Comparison of ENCODE assay signal across 8 mouse cellular contexts in genomic region chr12:31265005-31265721, GRCm38 (mm10). TPM values are rescaled to one million over a fixed set of nuclear protein-coding genes. Genes with fewer than 3 reads are reported as not detected.
A peak's percentile ranks its signal among the peaks of the same experiment; 100 is the strongest.
DNase-seq lines count a peak whose midpoint lies in the region; ATAC-seq lines count a peak whose summit lies in the region.

Gene Lamb1, plus strand, starts transcription at chr12:31265234.

- under 1% methylated on average over 37 of the region's 39 CpGs for WGBS in forebrain, embryonic 16.5 days
- under 1% methylated on average over 39 of the region's 39 CpGs for WGBS in hindbrain, embryonic 10.5 days

- H3K27me3 ChIP-seq in forebrain, embryonic 16.5 days (replicated peaks; ENCODE audit: control insufficient read depth, insufficient read depth, low read length): peaks cover 35% of the 10 kb centered on the region
- H3K27me3 ChIP-seq in hindbrain, embryonic 10.5 days (ENCODE audit: insufficient read depth, poor library complexity, severe bottlenecking): peaks cover 66% of the 10 kb centered on the region

- H3K4me3 ChIP-seq in forebrain, embryonic 16.5 days (replicated peaks; ENCODE audit: low read length): peak within 1 kb of the TSS; percentile 55
- H3K4me3 ChIP-seq in hindbrain, embryonic 10.5 days: peak within 1 kb of the TSS; percentile 53

- peaks cover 8% of the 10 kb centered on the region for H3K4me1 ChIP-seq in forebrain, embryonic 16.5 days (replicated peaks; ENCODE audit: control insufficient read depth, insufficient read depth, low read length)
- H3K4me1 ChIP-seq in hindbrain, embryonic 10.5 days (replicated peaks): peaks cover 44% of the 10 kb centered on the region

- DNase-seq in 3134 (ENCODE audit: extremely low read depth, insufficient read length, low spot score): peak; percentile 70
- peak; percentile 76 to 79 for DNase-seq in adrenal gland, adult 18-20 months (ENCODE audit: low spot score in 2 of 2)
- DNase-seq in hindbrain, embryonic 10.5 days (ENCODE audit: low spot score): peak; percentile 71
- DNase-seq in layer of hippocampus, postnatal 14 days (ENCODE audit: low spot score in 2 of 2): peak; percentile 33 to 49
- DNase-seq in lung, postnatal 10 days: peak; percentile 85
- DNase-seq in right cerebral cortex, postnatal 25 days: peak; percentile 29
- no peak for DNase-seq in spleen, postnatal 10 days (ENCODE audit: low spot score in 2 of 2)

- no peaks in the 10 kb centered on the region for H3K36me3 ChIP-seq in forebrain, embryonic 16.5 days (ENCODE audit: control insufficient read depth, insufficient read depth)
- H3K36me3 ChIP-seq in hindbrain, embryonic 10.5 days: no peaks in the 10 kb centered on the region

- ATAC-seq in forebrain, embryonic 16.5 days: peak; percentile 32

- H3K9me3 ChIP-seq in forebrain, embryonic 16.5 days (ENCODE audit: control insufficient read depth, low read length): no peaks in the 10 kb centered on the region
- no peaks in the 10 kb centered on the region for H3K9me3 ChIP-seq in hindbrain, embryonic 10.5 days

- peak within 1 kb of the TSS; percentile 83 for H3K4me2 ChIP-seq in forebrain, embryonic 16.5 days (ENCODE audit: low read length)

- peak within 1 kb of the TSS; percentile 45 for H3K27ac ChIP-seq in forebrain, embryonic 16.5 days (ENCODE audit: low read length)
- peak within 1 kb of the TSS; percentile 75 for H3K27ac ChIP-seq in hindbrain, embryonic 10.5 days

- peak within 1 kb of the TSS; percentile 60 for H3K9ac ChIP-seq in forebrain, embryonic 16.5 days (replicated peaks; ENCODE audit: low read depth, low read length)

RNA-seq across cellular contexts. Expression of gene Lamb1, which starts in this region (rescaled TPM):
- total RNA-seq in adrenal gland, adult 18-20 months (2021): 100 to 1,000 TPM; 135 to 197 TPM
- polyA plus RNA-seq in forebrain, embryonic 16.5 days (2015; fragmentation: Nextera tagmentation; extraction: Ambion mirVana): 21.5 and 25.5 TPM in 2 replicates
- polyA plus RNA-seq in hindbrain, embryonic 10.5 days (2016; fragmentation: Nextera tagmentation; extraction: Ambion mirVana): 21.8 and 23.7 TPM in 2 replicates
- total RNA-seq in layer of hippocampus, postnatal 14 days (2021): 10 to 100 TPM; 47.5 to 54.9 TPM

Comparison
In these comparisons a context has a peak if more than half of its experiments do, and no peak if none do; other contexts are left out.
1. DNase-seq: peak in 3134 (single experiment), adrenal gland, adult 18-20 months (2 of 2), hindbrain, embryonic 10.5 days (single experiment), layer of hippocampus, postnatal 14 days (2 of 2), lung, postnatal 10 days (single experiment) and right cerebral cortex, postnatal 25 days (single experiment); none in spleen, postnatal 10 days (0 of 2).